8 mouse cellular contexts compared by ENCODE assay signal in the genomic region with DNA sequence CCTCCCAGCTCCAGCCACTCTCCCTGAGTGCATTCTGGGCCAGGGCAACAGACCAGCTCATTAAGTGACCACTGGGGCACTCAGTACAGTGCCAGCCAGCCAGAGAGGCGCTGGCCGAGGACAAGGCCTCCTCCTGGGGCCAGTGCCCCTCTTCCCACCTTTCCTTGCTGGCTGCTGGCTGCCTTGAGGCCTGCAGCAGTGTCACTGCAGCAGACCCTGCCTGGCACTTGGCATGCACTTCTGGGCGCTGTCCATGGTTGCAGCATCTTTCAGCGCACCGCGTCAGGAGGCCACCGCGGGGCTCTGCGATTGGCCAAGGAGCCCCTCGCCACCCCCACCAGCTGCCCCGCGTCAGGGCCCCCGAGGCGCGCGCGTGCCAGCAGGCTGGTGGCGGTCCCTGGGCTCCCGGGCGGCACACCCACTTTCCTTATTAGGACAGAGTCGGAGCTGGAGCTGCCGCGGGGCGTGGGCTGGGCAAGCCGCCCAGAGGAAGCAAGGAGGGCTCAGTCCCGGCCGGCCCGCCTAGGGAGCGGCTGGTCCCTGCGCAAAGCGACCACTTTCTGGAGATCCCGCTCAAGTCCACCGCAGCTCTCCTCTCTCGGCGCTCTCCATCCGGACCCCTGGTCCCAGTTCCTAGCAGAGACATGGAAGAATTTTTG. TPM values are rescaled to one million over a fixed set of nuclear protein-coding genes. Genes with fewer than 3 reads are reported as not detected.
DNase-seq lines count a peak whose midpoint lies in the region; ATAC-seq lines count a peak whose summit lies in the region.

Prune2 (plus strand) TSS at position 506 of the 659 bp plus-strand sequence.

- H3K27me3 ChIP-seq in embryonic facial prominence, embryonic 14.5 days (replicated peaks; ENCODE audit: control insufficient read depth, insufficient read depth, low read length): peaks cover 16% of the 10 kb centered on the region
- H3K27me3 ChIP-seq in heart, embryonic 10.5 days (ENCODE audit: insufficient read depth, poor library complexity, severe bottlenecking): peaks cover 38% of the 10 kb centered on the region
- H3K27me3 ChIP-seq in limb, embryonic 15.5 days: peaks cover 30% of the 10 kb centered on the region
- peaks cover 7% of the 10 kb centered on the region for H3K27me3 ChIP-seq in midbrain, embryonic 16.5 days (ENCODE audit: control insufficient read depth, insufficient read depth, low read depth, low read length)

- peak; percentile 44 to 72 for DNase-seq in spleen, postnatal 4 days (ENCODE audit: low spot score in 2 of 2)
- no peak for DNase-seq in spleen, adult 12 weeks (ENCODE audit: low spot score)
- DNase-seq in embryonic facial prominence, embryonic 14.5 days (ENCODE audit: low spot score): peak; percentile 89
- DNase-seq in heart, embryonic 10.5 days (ENCODE audit: low spot score): peak; percentile 92
- DNase-seq in kidney, adult 8-10 months: peak; percentile 4 to 6
- peak; percentile 9 to 18 for DNase-seq in thymus, adult 18-20 months

- WGBS in embryonic facial prominence, embryonic 14.5 days: under 1% methylated on average over 17 of the region's 36 CpGs
- WGBS in heart, embryonic 10.5 days: under 1% methylated on average over 36 of the region's 36 CpGs
- 1% methylated on average over 36 of the region's 36 CpGs for WGBS in limb, embryonic 15.5 days
- under 1% methylated on average over 36 of the region's 36 CpGs for WGBS in midbrain, embryonic 16.5 days

- peak within 1 kb of the TSS; percentile 86 for H3K4me2 ChIP-seq in embryonic facial prominence, embryonic 14.5 days (ENCODE audit: low read depth, low read length)
- H3K4me2 ChIP-seq in limb, embryonic 15.5 days: peak within 1 kb of the TSS; percentile 62
- peak within 1 kb of the TSS; percentile 100 for H3K4me2 ChIP-seq in midbrain, embryonic 16.5 days (ENCODE audit: low read length)

- ATAC-seq in embryonic facial prominence, embryonic 14.5 days (ENCODE audit: low read depth): peak; percentile 96
- peak; percentile 87 for ATAC-seq in limb, embryonic 15.5 days (ENCODE audit: insufficient number of reproducible peaks, low FRiP score, low TSS enrichment, low read depth)
- peak; percentile 94 for ATAC-seq in midbrain, embryonic 16.5 days

- peak within 1 kb of the TSS; percentile 42 for H3K4me3 ChIP-seq in embryonic facial prominence, embryonic 14.5 days (ENCODE audit: low read depth, low read length)
- H3K4me3 ChIP-seq in heart, embryonic 10.5 days: peak within 1 kb of the TSS; percentile 63
- peak within 1 kb of the TSS; percentile 36 for H3K4me3 ChIP-seq in limb, embryonic 15.5 days
- H3K4me3 ChIP-seq in midbrain, embryonic 16.5 days (ENCODE audit: low read depth, low read length): peak within 1 kb of the TSS; percentile 61

- peaks cover 9% of the 10 kb centered on the region for H3K4me1 ChIP-seq in embryonic facial prominence, embryonic 14.5 days (ENCODE audit: control insufficient read depth, insufficient read depth, low read length)
- peaks cover 19% of the 10 kb centered on the region for H3K4me1 ChIP-seq in heart, embryonic 10.5 days
- H3K4me1 ChIP-seq in limb, embryonic 15.5 days: peaks cover 17% of the 10 kb centered on the region
- H3K4me1 ChIP-seq in midbrain, embryonic 16.5 days (ENCODE audit: control insufficient read depth, insufficient read depth, low read length): peaks cover 17% of the 10 kb centered on the region; the same call in 1 of the 2 replicates

- no peak within 1 kb of the TSS for H3K27ac ChIP-seq in embryonic facial prominence, embryonic 14.5 days (replicated peaks; ENCODE audit: low read depth, low read length)
- H3K27ac ChIP-seq in heart, embryonic 10.5 days: peak within 1 kb of the TSS; percentile 52
- no peak within 1 kb of the TSS for H3K27ac ChIP-seq in limb, embryonic 15.5 days
- no peak within 1 kb of the TSS for H3K27ac ChIP-seq in midbrain, embryonic 16.5 days (ENCODE audit: low read length)

- no peaks in the 10 kb centered on the region for H3K9me3 ChIP-seq in embryonic facial prominence, embryonic 14.5 days (ENCODE audit: control insufficient read depth, low read length)
- H3K9me3 ChIP-seq in heart, embryonic 10.5 days: no peaks in the 10 kb centered on the region
- no peaks in the 10 kb centered on the region for H3K9me3 ChIP-seq in limb, embryonic 15.5 days
- H3K9me3 ChIP-seq in midbrain, embryonic 16.5 days (replicated peaks; ENCODE audit: control insufficient read depth, low read length, poor library complexity, severe bottlenecking): no peaks in the 10 kb centered on the region

- H3K36me3 ChIP-seq in embryonic facial prominence, embryonic 14.5 days (ENCODE audit: control insufficient read depth, insufficient read depth, low read length): no peaks in the 10 kb centered on the region
- H3K36me3 ChIP-seq in heart, embryonic 10.5 days: no peaks in the 10 kb centered on the region
- no peaks in the 10 kb centered on the region for H3K36me3 ChIP-seq in limb, embryonic 15.5 days
- no peaks in the 10 kb centered on the region for H3K36me3 ChIP-seq in midbrain, embryonic 16.5 days (ENCODE audit: control insufficient read depth, insufficient read depth, low read length)

- peak within 1 kb of the TSS; percentile 41; the same call in 1 of the 2 replicates for H3K9ac ChIP-seq in embryonic facial prominence, embryonic 14.5 days (ENCODE audit: low read depth, low read length)
- H3K9ac ChIP-seq in limb, embryonic 15.5 days: no peak within 1 kb of the TSS
- H3K9ac ChIP-seq in midbrain, embryonic 16.5 days (ENCODE audit: low read depth, low read length): peak within 1 kb of the TSS; percentile 67

RNA-seq across cellular contexts. Expression of gene Prune2, which starts in this region (rescaled TPM):
- polyA plus RNA-seq in embryonic facial prominence, embryonic 14.5 days (2014; fragmentation: Nextera tagmentation; extraction: Ambion mirVana): 5.8 and 5.9 TPM in 2 replicates
- 3.6 and 8.5 TPM in 2 replicates for polyA plus RNA-seq in heart, embryonic 10.5 days (2016; fragmentation: Nextera tagmentation; extraction: Ambion mirVana)
- 2.2 and 2.4 TPM in 2 replicates for polyA plus RNA-seq in limb, embryonic 15.5 days (2015; fragmentation: Nextera tagmentation; extraction: Ambion mirVana)
- polyA plus RNA-seq in midbrain, embryonic 16.5 days (2015; fragmentation: Nextera tagmentation; extraction: Ambion mirVana): 8.0 and 8.2 TPM in 2 replicates
